Mouse (Mus musculus): ENCODE results near the gene Bmp6. TPM values are rescaled to one million over a fixed set of nuclear protein-coding genes. Genes with fewer than 3 reads are reported as not detected.

Bmp6 gene
- polyA plus RNA-seq, 1 experiment, result 2.4 TPM

DNA sequence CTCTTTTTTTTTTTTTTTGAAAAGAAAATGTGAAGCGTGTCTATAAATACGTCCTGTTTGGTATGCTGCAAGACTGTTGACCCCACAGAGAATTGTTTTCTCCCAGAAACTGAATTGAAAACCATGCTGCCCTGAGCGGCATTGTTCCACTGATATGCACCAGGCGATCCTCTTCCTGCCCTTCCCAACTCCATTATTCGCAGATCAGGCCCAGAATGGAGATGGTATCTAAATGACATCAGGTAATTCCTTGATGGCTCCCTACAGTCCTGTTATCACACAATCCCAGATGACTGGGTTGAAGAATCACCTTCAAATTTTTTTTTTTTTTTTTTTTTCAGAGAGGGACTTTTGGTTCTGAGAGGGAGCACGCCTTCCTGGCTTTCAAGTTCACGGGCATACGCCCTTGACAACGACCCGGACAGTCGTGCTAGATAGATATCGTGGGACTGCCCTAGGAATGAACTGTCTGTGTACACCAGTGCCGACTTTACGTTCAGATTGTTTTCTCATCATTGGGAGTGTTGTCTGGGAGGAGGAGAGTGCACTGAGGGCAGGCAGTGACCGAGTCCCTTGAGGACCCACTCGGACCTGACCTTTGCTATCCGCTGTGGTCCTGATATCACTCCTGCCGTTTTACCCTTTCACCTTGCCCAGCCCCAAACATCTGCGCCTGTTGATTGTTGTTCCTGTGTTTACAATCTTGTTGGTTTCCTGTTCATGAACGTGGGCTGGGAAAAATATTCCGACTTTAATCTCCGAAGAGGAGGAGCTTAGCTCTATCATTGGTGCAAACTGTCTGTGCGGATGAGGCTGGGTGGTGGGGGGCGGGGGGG lies 8.7 kb downstream of the Bmp6 start:
- H3K36me3 ChIP-seq (ENCODE audit: control insufficient read depth, insufficient read depth, low read length), result no peaks in the 10 kb centered on the region
- H3K27ac ChIP-seq (ENCODE audit: control insufficient read depth, insufficient read depth, low read depth, low read length), result no peak overlapping the region
- no peaks in the 10 kb centered on the region for H3K27me3 ChIP-seq (ENCODE audit: control insufficient read depth, insufficient read depth, low read length)
- H3K4me3 ChIP-seq (ENCODE audit: control insufficient read depth, low read depth, low read length), result no peak overlapping the region; the same call in 1 of the 2 replicates
- TF ChIP-seq CTCF (IDR thresholded peaks at IDR 0.05; ENCODE audit: control insufficient read depth, insufficient read depth, insufficient replicate concordance, low read depth, low read length) (no peak), POLR2A (IDR thresholded peaks at IDR 0.05; ENCODE audit: control insufficient read depth, low read depth, low read length) (no peak)
- H3K4me1 ChIP-seq (ENCODE audit: control insufficient read depth, insufficient read depth, low read length), result peaks cover 3% of the 10 kb centered on the region

DNA sequence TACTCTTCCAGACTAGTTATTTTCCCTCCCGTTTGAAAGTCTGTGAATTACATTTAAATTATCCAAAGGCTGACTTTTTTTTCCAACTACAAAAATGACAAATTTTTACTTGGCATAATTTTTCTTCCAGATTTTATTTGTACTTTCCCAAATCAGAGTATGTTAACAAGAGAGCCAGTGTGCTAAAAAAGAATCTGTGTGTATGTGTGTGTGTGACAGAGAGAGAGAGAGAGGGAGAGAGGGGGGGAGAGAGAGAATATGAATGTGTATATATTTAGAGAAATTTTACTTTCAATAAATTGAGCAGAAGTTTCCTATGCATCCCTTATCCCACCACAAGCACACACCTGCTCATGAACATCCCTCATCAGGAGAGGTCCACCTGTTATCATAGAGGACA lies 9.4 kb downstream of the Bmp6 start:
- peaks cover 3% of the 10 kb centered on the region for H3K4me1 ChIP-seq (ENCODE audit: control insufficient read depth, insufficient read depth, low read length)
- no peak for TF ChIP-seq CTCF (IDR thresholded peaks at IDR 0.05; ENCODE audit: control insufficient read depth, insufficient read depth, insufficient replicate concordance, low read depth, low read length)
- no peak for TF ChIP-seq POLR2A (IDR thresholded peaks at IDR 0.05; ENCODE audit: control insufficient read depth, low read depth, low read length)

DNA sequence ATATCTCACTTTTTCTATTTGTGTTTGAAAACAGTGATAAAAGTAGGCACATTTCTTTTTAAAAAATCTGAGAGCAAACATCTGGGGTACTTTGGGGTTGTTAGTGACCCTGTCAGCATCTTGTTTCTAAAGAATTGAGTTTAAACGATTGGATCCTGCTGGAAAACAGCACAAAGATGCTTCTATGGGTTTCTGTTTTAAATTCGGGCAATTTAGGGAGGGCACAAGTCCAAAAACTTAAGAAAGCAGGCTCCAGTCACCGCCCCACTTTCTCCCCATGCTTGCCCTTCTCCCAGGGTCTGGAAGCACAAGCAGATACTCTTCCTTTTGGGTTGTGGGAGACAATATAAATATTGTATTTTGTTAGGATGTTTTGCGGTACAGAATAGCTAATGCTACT lies 14.1 kb downstream of the Bmp6 start:
- H3K27me3 ChIP-seq (ENCODE audit: control insufficient read depth, insufficient read depth, low read length), result no peaks in the 10 kb centered on the region
- H3K27ac ChIP-seq (ENCODE audit: control insufficient read depth, insufficient read depth, low read depth, low read length), result no peak overlapping the region
- no peaks in the 10 kb centered on the region for H3K4me1 ChIP-seq (ENCODE audit: control insufficient read depth, insufficient read depth, low read length)
- H3K36me3 ChIP-seq (ENCODE audit: control insufficient read depth, insufficient read depth, low read length), result no peaks in the 10 kb centered on the region
- no peak overlapping the region for H3K4me3 ChIP-seq (ENCODE audit: control insufficient read depth, low read depth, low read length)
- no peak for TF ChIP-seq CTCF (IDR thresholded peaks at IDR 0.05; ENCODE audit: control insufficient read depth, insufficient read depth, insufficient replicate concordance, low read depth, low read length)
- TF ChIP-seq POLR2A (IDR thresholded peaks at IDR 0.05; ENCODE audit: control insufficient read depth, low read depth, low read length), result no peak

More for the DNA sequence above, 9.4 kb downstream of the Bmp6 start:
- H3K4me3 ChIP-seq (ENCODE audit: control insufficient read depth, low read depth, low read length), result no peak overlapping the region
- H3K36me3 ChIP-seq (ENCODE audit: control insufficient read depth, insufficient read depth, low read length), result no peaks in the 10 kb centered on the region
- no peak overlapping the region for H3K27ac ChIP-seq (ENCODE audit: control insufficient read depth, insufficient read depth, low read depth, low read length)
- no peaks in the 10 kb centered on the region for H3K27me3 ChIP-seq (ENCODE audit: control insufficient read depth, insufficient read depth, low read length)

DNA sequence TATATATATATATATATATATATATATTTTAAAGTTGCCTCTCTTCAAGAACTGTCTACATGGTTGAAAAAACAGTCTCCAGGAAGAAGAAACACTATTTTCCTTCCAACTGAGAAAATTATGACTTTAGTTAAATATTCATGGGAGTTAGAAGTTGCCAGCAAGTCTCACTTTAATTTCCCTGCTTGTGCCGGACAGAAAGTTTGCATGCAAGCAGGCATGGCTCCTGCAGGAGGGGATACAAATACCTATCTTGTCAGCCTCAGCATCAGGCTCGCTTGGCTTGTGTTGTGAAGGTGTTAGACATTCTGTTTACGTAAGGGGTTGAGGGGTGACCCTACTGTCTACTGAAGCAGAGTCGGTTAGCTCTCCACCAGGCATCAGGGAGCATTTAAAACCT lies 17.8 kb downstream of the Bmp6 start:
- H3K4me3 ChIP-seq (ENCODE audit: control insufficient read depth, low read depth, low read length), result no peak overlapping the region
- no peak overlapping the region for H3K27ac ChIP-seq (ENCODE audit: control insufficient read depth, insufficient read depth, low read depth, low read length)
- TF ChIP-seq POLR2A (IDR thresholded peaks at IDR 0.05; ENCODE audit: control insufficient read depth, low read depth, low read length) (no peak), CTCF (IDR thresholded peaks at IDR 0.05; ENCODE audit: control insufficient read depth, insufficient read depth, insufficient replicate concordance, low read depth, low read length) (no peak)

DNA sequence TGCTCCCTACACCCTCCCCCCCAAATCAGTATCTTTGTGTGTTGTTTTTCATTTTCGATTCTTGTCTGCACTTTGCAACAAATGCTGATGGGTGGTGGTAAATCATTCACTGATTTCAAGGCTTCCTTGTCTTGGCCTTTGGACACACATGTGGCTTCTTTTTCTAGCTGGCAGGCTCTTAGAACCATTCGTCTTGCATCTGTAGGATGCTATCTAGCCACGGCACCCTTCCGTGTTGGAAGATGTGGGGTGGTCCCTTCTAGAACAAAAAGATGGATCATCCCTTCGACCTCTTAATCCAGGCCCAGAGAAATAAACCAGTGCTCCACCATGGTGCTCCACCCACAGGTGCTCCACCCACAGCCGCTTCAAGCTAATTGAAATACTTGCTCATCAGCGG lies 19.0 kb downstream of the Bmp6 start:
- Histone ChIP-seq H3K27me3 (ENCODE audit: control insufficient read depth, insufficient read depth, low read length) (no peaks in the 10 kb centered on the region), H3K36me3 (ENCODE audit: control insufficient read depth, insufficient read depth, low read length) (no peaks in the 10 kb centered on the region)

More for the DNA sequence above, 17.8 kb downstream of the Bmp6 start:
- H3K36me3 ChIP-seq (ENCODE audit: control insufficient read depth, insufficient read depth, low read length), result no peaks in the 10 kb centered on the region
- H3K27me3 ChIP-seq (ENCODE audit: control insufficient read depth, insufficient read depth, low read length), result no peaks in the 10 kb centered on the region
- H3K4me1 ChIP-seq (ENCODE audit: control insufficient read depth, insufficient read depth, low read length), result no peaks in the 10 kb centered on the region

DNA sequence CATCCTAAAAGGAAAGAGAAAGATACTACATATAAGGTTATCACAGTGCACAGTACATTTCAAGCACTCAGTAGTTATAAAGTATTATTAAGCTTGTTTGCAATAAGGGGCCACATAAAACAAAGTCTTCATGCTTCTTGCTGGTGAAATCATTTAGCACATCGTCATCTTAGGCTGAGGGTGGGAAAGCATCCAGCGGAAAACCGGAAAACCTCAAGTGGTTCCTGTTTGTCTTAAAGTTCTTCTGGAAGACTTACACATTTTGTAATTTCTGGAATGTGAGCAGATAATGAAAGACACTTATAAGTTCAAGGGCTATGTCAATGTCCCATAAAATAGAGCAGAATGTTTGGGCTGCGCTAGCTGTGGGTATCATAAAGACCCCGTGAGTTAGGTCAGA lies 24.7 kb downstream of the Bmp6 start:
- Histone ChIP-seq H3K36me3 (ENCODE audit: control insufficient read depth, insufficient read depth, low read length) (no peaks in the 10 kb centered on the region), H3K4me3 (ENCODE audit: control insufficient read depth, low read depth, low read length) (no peak overlapping the region), H3K27ac (ENCODE audit: control insufficient read depth, insufficient read depth, low read depth, low read length) (no peak overlapping the region), H3K27me3 (ENCODE audit: control insufficient read depth, insufficient read depth, low read length) (no peaks in the 10 kb centered on the region), H3K4me1 (ENCODE audit: control insufficient read depth, insufficient read depth, low read length) (no peaks in the 10 kb centered on the region)
- no peak for TF ChIP-seq CTCF (IDR thresholded peaks at IDR 0.05; ENCODE audit: control insufficient read depth, insufficient read depth, insufficient replicate concordance, low read depth, low read length)
- TF ChIP-seq POLR2A (IDR thresholded peaks at IDR 0.05; ENCODE audit: control insufficient read depth, low read depth, low read length), result no peak

More for the DNA sequence above, 19.0 kb downstream of the Bmp6 start:
- Histone ChIP-seq H3K4me3 (ENCODE audit: control insufficient read depth, low read depth, low read length) (no peak overlapping the region), H3K4me1 (ENCODE audit: control insufficient read depth, insufficient read depth, low read length) (no peaks in the 10 kb centered on the region), H3K27ac (ENCODE audit: control insufficient read depth, insufficient read depth, low read depth, low read length) (no peak overlapping the region)
- TF ChIP-seq CTCF (IDR thresholded peaks at IDR 0.05; ENCODE audit: control insufficient read depth, insufficient read depth, insufficient replicate concordance, low read depth, low read length), result no peak
- TF ChIP-seq POLR2A (IDR thresholded peaks at IDR 0.05; ENCODE audit: control insufficient read depth, low read depth, low read length), result no peak

DNA sequence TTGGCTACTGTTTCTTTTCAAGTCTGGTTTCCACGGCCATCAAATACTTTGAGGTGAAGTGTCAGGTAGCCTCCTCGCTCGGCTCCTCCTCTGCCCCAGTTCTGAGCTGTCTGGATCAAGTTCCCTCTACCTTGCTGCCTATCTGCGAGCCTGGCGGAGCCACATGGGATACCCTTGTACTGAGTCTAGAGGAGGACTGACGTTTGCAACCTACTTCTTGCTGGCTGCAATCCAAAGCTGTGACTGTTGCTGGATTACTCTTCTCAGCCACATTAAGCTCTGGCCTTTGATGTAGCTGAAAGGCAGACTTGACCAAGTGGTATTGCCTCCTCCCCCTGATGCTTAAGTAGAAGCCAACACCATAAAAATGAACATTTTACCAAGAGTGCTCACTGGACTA lies 31.2 kb downstream of the Bmp6 start:
- no peak for TF ChIP-seq POLR2A (IDR thresholded peaks at IDR 0.05; ENCODE audit: control insufficient read depth, low read depth, low read length)
- no peak for TF ChIP-seq CTCF (IDR thresholded peaks at IDR 0.05; ENCODE audit: control insufficient read depth, insufficient read depth, insufficient replicate concordance, low read depth, low read length)
- Histone ChIP-seq H3K4me3 (ENCODE audit: control insufficient read depth, low read depth, low read length) (no peak overlapping the region), H3K27me3 (ENCODE audit: control insufficient read depth, insufficient read depth, low read length) (no peaks in the 10 kb centered on the region), H3K27ac (ENCODE audit: control insufficient read depth, insufficient read depth, low read depth, low read length) (no peak overlapping the region), H3K36me3 (ENCODE audit: control insufficient read depth, insufficient read depth, low read length) (no peaks in the 10 kb centered on the region), H3K4me1 (ENCODE audit: control insufficient read depth, insufficient read depth, low read length) (no peaks in the 10 kb centered on the region)

Data from testis, adult 2 months (tissue).